Mouse (Mus musculus): ENCODE data around the gene Dact2. TPM values are rescaled to one million over a fixed set of nuclear protein-coding genes. Genes with fewer than 3 reads are reported as not detected.

Gene Dact2
- 1.1 and 1.4 TPM in 2 replicates for polyA plus RNA-seq (2014; fragmentation: Nextera tagmentation; extraction: Ambion mirVana)

GRCm38 (mm10) chr17:14204061-14204460 is at the start of gene Dact2:
Gene Dact2, minus strand, starts transcription at chr17:14204304.
- no peak for ATAC-seq (ENCODE audit: insufficient read depth, low FRiP score, low TSS enrichment)

GRCm38 (mm10) chr17:14252456-14252855 is 48.4 kb upstream of the Dact2 start:
- no peak overlapping the region for H3K27ac ChIP-seq (ENCODE audit: low read depth, low read length)
- no peak for ATAC-seq (ENCODE audit: insufficient read depth, low FRiP score, low TSS enrichment)
- no peaks in the 10 kb centered on the region for H3K36me3 ChIP-seq (ENCODE audit: control insufficient read depth, insufficient read depth, low read length)
- no peak overlapping the region for H3K4me2 ChIP-seq (ENCODE audit: low read depth)
- H3K9me3 ChIP-seq (ENCODE audit: control insufficient read depth, low read length) = no peaks in the 10 kb centered on the region
- H3K27me3 ChIP-seq (ENCODE audit: control insufficient read depth, insufficient read depth, low read length) = no peaks in the 10 kb centered on the region
- no peaks in the 10 kb centered on the region for H3K4me1 ChIP-seq (ENCODE audit: control insufficient read depth, insufficient read depth, low read length)
- no peak overlapping the region for H3K4me3 ChIP-seq (ENCODE audit: low read depth, low read length)
- no peak overlapping the region for H3K9ac ChIP-seq (ENCODE audit: low read length)
- no peak for DNase-seq (ENCODE audit: low spot score)
- 81% methylated on average over 7 of the region's 7 CpGs for WGBS

More at GRCm38 (mm10) chr17:14204061-14204460, at the start of gene Dact2:
- Histone ChIP-seq H3K9ac (ENCODE audit: low read length) (peak within 1 kb of the TSS; percentile 52), H3K36me3 (ENCODE audit: control insufficient read depth, insufficient read depth, low read length) (no peaks in the 10 kb centered on the region), H3K4me3 (ENCODE audit: low read depth, low read length) (peak within 1 kb of the TSS; percentile 47), H3K4me2 (ENCODE audit: low read depth) (peak within 1 kb of the TSS; percentile 92), H3K27me3 (ENCODE audit: control insufficient read depth, insufficient read depth, low read length) (peaks cover 49% of the 10 kb centered on the region), H3K4me1 (ENCODE audit: control insufficient read depth, insufficient read depth, low read length) (peaks cover 7% of the 10 kb centered on the region; the same call in 1 of the 2 replicates), H3K27ac (ENCODE audit: low read depth, low read length) (no peak within 1 kb of the TSS), H3K9me3 (ENCODE audit: control insufficient read depth, low read length) (no peaks in the 10 kb centered on the region)
- WGBS = 48% methylated on average over 13 of the region's 13 CpGs
- no peak for DNase-seq (ENCODE audit: low spot score)

GRCm38 (mm10) chr17:14250401-14250800 is 46.3 kb upstream of the Dact2 start:
- DNase-seq (ENCODE audit: low spot score) (no peak), ATAC-seq (ENCODE audit: insufficient read depth, low FRiP score, low TSS enrichment) (no peak)
- 81% methylated on average over 8 of the region's 8 CpGs for WGBS
- Histone ChIP-seq H3K9ac (ENCODE audit: low read length) (no peak overlapping the region), H3K4me3 (ENCODE audit: low read depth, low read length) (no peak overlapping the region), H3K4me1 (ENCODE audit: control insufficient read depth, insufficient read depth, low read length) (no peaks in the 10 kb centered on the region), H3K9me3 (ENCODE audit: control insufficient read depth, low read length) (no peaks in the 10 kb centered on the region), H3K36me3 (ENCODE audit: control insufficient read depth, insufficient read depth, low read length) (no peaks in the 10 kb centered on the region), H3K27me3 (ENCODE audit: control insufficient read depth, insufficient read depth, low read length) (no peaks in the 10 kb centered on the region), H3K4me2 (ENCODE audit: low read depth) (no peak overlapping the region), H3K27ac (ENCODE audit: low read depth, low read length) (no peak overlapping the region)

GRCm38 (mm10) chr17:14249595-14249994 is 45.5 kb upstream of the Dact2 start:
- H3K27me3 ChIP-seq (ENCODE audit: control insufficient read depth, insufficient read depth, low read length) = no peaks in the 10 kb centered on the region
- ATAC-seq (ENCODE audit: insufficient read depth, low FRiP score, low TSS enrichment) (no peak), DNase-seq (ENCODE audit: low spot score) (no peak)
- no peak overlapping the region for H3K9ac ChIP-seq (ENCODE audit: low read length)
- WGBS = 75% methylated on average over 4 of the region's 4 CpGs
- no peak overlapping the region for H3K4me2 ChIP-seq (ENCODE audit: low read depth)
- H3K36me3 ChIP-seq (ENCODE audit: control insufficient read depth, insufficient read depth, low read length) = no peaks in the 10 kb centered on the region
- no peaks in the 10 kb centered on the region for H3K9me3 ChIP-seq (ENCODE audit: control insufficient read depth, low read length)
- H3K27ac ChIP-seq (ENCODE audit: low read depth, low read length) = no peak overlapping the region
- H3K4me3 ChIP-seq (ENCODE audit: low read depth, low read length) = no peak overlapping the region
- H3K4me1 ChIP-seq (ENCODE audit: control insufficient read depth, insufficient read depth, low read length) = no peaks in the 10 kb centered on the region

GRCm38 (mm10) chr17:14247931-14248330 is 43.8 kb upstream of the Dact2 start:
- no peak for ATAC-seq (ENCODE audit: insufficient read depth, low FRiP score, low TSS enrichment)
- Histone ChIP-seq H3K9ac (ENCODE audit: low read length) (no peak overlapping the region), H3K4me3 (ENCODE audit: low read depth, low read length) (no peak overlapping the region), H3K9me3 (ENCODE audit: control insufficient read depth, low read length) (no peaks in the 10 kb centered on the region), H3K4me1 (ENCODE audit: control insufficient read depth, insufficient read depth, low read length) (no peaks in the 10 kb centered on the region), H3K27ac (ENCODE audit: low read depth, low read length) (no peak overlapping the region), H3K4me2 (ENCODE audit: low read depth) (no peak overlapping the region), H3K27me3 (ENCODE audit: control insufficient read depth, insufficient read depth, low read length) (no peaks in the 10 kb centered on the region), H3K36me3 (ENCODE audit: control insufficient read depth, insufficient read depth, low read length) (no peaks in the 10 kb centered on the region)
- no peak for DNase-seq (ENCODE audit: low spot score)
- 90% methylated on average over 8 of the region's 8 CpGs for WGBS

- DNase-seq (ENCODE audit: low spot score) (no peak), ATAC-seq (ENCODE audit: insufficient read depth, low FRiP score, low TSS enrichment) (no peak)
- 92% methylated on average over 2 of the region's 2 CpGs for WGBS
- no peak overlapping the region for H3K4me2 ChIP-seq (ENCODE audit: low read depth)
- no peaks in the 10 kb centered on the region for H3K4me1 ChIP-seq (ENCODE audit: control insufficient read depth, insufficient read depth, low read length)
- H3K27ac ChIP-seq (ENCODE audit: low read depth, low read length) = no peak overlapping the region
- H3K9me3 ChIP-seq (ENCODE audit: control insufficient read depth, low read length) = no peaks in the 10 kb centered on the region
- H3K36me3 ChIP-seq (ENCODE audit: control insufficient read depth, insufficient read depth, low read length) = no peaks in the 10 kb centered on the region
- no peak overlapping the region for H3K4me3 ChIP-seq (ENCODE audit: low read depth, low read length)
- no peaks in the 10 kb centered on the region for H3K27me3 ChIP-seq (ENCODE audit: control insufficient read depth, insufficient read depth, low read length)
- H3K9ac ChIP-seq (ENCODE audit: low read length) = no peak overlapping the region
Measured at GRCm38 (mm10) chr17:14246266-14246665, 42.2 kb upstream of the Dact2 start.

- 74% methylated on average over 11 of the region's 11 CpGs for WGBS
- Histone ChIP-seq H3K4me1 (ENCODE audit: control insufficient read depth, insufficient read depth, low read length) (no peaks in the 10 kb centered on the region), H3K4me3 (ENCODE audit: low read depth, low read length) (no peak overlapping the region), H3K9me3 (ENCODE audit: control insufficient read depth, low read length) (no peaks in the 10 kb centered on the region), H3K27ac (ENCODE audit: low read depth, low read length) (no peak overlapping the region), H3K9ac (ENCODE audit: low read length) (no peak overlapping the region), H3K27me3 (ENCODE audit: control insufficient read depth, insufficient read depth, low read length) (no peaks in the 10 kb centered on the region), H3K4me2 (ENCODE audit: low read depth) (no peak overlapping the region), H3K36me3 (ENCODE audit: control insufficient read depth, insufficient read depth, low read length) (no peaks in the 10 kb centered on the region)
- DNase-seq (ENCODE audit: low spot score) (no peak), ATAC-seq (ENCODE audit: insufficient read depth, low FRiP score, low TSS enrichment) (no peak)
Measured at GRCm38 (mm10) chr17:14244195-14244965, 40.3 kb upstream of the Dact2 start.

- no peak overlapping the region for H3K27ac ChIP-seq (ENCODE audit: low read depth, low read length)
- H3K4me1 ChIP-seq (ENCODE audit: control insufficient read depth, insufficient read depth, low read length) = no peaks in the 10 kb centered on the region
- no peak overlapping the region for H3K4me3 ChIP-seq (ENCODE audit: low read depth, low read length)
- H3K36me3 ChIP-seq (ENCODE audit: control insufficient read depth, insufficient read depth, low read length) = no peaks in the 10 kb centered on the region
- H3K9me3 ChIP-seq (ENCODE audit: control insufficient read depth, low read length) = no peaks in the 10 kb centered on the region
- DNase-seq (ENCODE audit: low spot score) (no peak), ATAC-seq (ENCODE audit: insufficient read depth, low FRiP score, low TSS enrichment) (no peak)
- WGBS = 92% methylated on average over 8 of the region's 8 CpGs
- no peaks in the 10 kb centered on the region for H3K27me3 ChIP-seq (ENCODE audit: control insufficient read depth, insufficient read depth, low read length)
- no peak overlapping the region for H3K4me2 ChIP-seq (ENCODE audit: low read depth)
- H3K9ac ChIP-seq (ENCODE audit: low read length) = no peak overlapping the region
Measured at GRCm38 (mm10) chr17:14242634-14243033, 38.5 kb upstream of the Dact2 start.

GRCm38 (mm10) chr17:14239960-14240359 is 35.9 kb upstream of the Dact2 start:
- ATAC-seq (ENCODE audit: insufficient read depth, low FRiP score, low TSS enrichment) (no peak), DNase-seq (ENCODE audit: low spot score) (no peak)
- WGBS = 84% methylated on average over 10 of the region's 10 CpGs
- no peak overlapping the region for H3K27ac ChIP-seq (ENCODE audit: low read depth, low read length)
- H3K4me2 ChIP-seq (ENCODE audit: low read depth) = no peak overlapping the region
- H3K36me3 ChIP-seq (ENCODE audit: control insufficient read depth, insufficient read depth, low read length) = no peaks in the 10 kb centered on the region
- H3K27me3 ChIP-seq (ENCODE audit: control insufficient read depth, insufficient read depth, low read length) = no peaks in the 10 kb centered on the region
- H3K4me1 ChIP-seq (ENCODE audit: control insufficient read depth, insufficient read depth, low read length) = no peaks in the 10 kb centered on the region
- H3K9me3 ChIP-seq (ENCODE audit: control insufficient read depth, low read length) = no peaks in the 10 kb centered on the region
- no peak overlapping the region for H3K4me3 ChIP-seq (ENCODE audit: low read depth, low read length)
- no peak overlapping the region for H3K9ac ChIP-seq (ENCODE audit: low read length)

All from neural tube, embryonic 11.5 days (tissue).